Mouse (Mus musculus): Measurements from ENCODE around the gene Card9.

Gene Card9

GRCm38 (mm10) chr2:26304711-26305110, 56.0 kb downstream of the Card9 start:
- no peak for DNase-seq (ENCODE audit: low spot score in 2 of 2)
